Mouse (Mus musculus): ENCODE measurements at regions not wholly inside any gene's neighbourhood (a gene's known extent, or its start where the extent isn't known, plus 50 kb on each side); places are given as distances from the start of the nearest gene placed in this dataset.

DNA sequence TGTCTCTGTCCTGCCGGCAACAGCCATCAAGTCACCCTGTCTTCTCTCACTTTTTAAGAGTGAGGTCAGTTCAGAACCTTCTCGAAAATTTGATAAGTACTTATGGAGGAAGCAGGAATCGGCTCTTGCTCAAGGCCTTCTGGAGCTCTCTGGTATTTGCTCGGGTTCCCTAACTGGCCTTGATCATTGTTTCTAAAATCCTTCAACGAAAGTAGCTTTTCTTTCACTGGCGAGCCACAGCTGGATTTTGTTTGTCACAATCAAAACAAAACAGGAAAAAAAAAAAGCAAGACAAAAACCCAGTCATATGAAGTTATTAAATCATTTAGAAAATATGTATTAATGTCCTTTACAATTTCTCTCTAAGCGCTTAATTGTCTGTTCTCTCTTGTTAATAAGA, 156.6 kb upstream of the Tex13c2 start:
- ATAC-seq (ENCODE audit: low read depth), result no peak
- no peak for DNase-seq (ENCODE audit: low spot score)
- no peaks in the 10 kb centered on the region for H3K4me1 ChIP-seq (ENCODE audit: control insufficient read depth, insufficient read depth, low read length)
- no peaks in the 10 kb centered on the region for H3K27me3 ChIP-seq (replicated peaks; ENCODE audit: control insufficient read depth, insufficient read depth, low read length)
- no peak overlapping the region for H3K4me2 ChIP-seq (ENCODE audit: low read depth, low read length)
- no peaks in the 10 kb centered on the region for H3K9me3 ChIP-seq (ENCODE audit: control insufficient read depth, low read length)
- H3K36me3 ChIP-seq (ENCODE audit: control insufficient read depth, insufficient read depth, low read length), result no peaks in the 10 kb centered on the region
- no peak overlapping the region for H3K4me3 ChIP-seq (ENCODE audit: low read depth, low read length)
- H3K9ac ChIP-seq (ENCODE audit: low read depth, low read length), result no peak overlapping the region
- H3K27ac ChIP-seq (replicated peaks; ENCODE audit: low read depth, low read length), result no peak overlapping the region
- WGBS, result 67% methylated on average over 7 of the region's 7 CpGs

DNA sequence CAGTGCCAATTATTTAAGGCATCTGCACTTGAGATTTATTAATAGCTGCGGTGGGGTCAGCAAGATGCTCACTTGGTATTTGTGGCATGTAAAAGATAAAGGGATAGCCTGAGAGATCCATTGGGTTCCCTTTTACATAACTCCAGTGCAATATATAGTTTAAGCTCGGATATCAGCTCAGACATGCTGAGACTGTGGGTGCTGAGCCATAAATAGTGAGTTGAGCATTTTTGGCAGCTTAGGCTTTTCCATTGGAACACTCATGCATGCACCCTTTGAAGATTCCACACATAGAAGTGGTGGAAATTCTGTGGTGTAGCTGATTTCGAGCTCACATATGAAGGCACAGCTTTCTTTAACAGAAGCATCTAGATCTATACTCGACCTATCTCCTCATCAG, 155.9 kb upstream of the Tex13c2 start:
- no peak for ATAC-seq (ENCODE audit: low read depth)
- Histone ChIP-seq H3K4me3 (ENCODE audit: low read depth, low read length) (no peak overlapping the region), H3K27me3 (replicated peaks; ENCODE audit: control insufficient read depth, insufficient read depth, low read length) (no peaks in the 10 kb centered on the region), H3K36me3 (ENCODE audit: control insufficient read depth, insufficient read depth, low read length) (no peaks in the 10 kb centered on the region), H3K4me1 (ENCODE audit: control insufficient read depth, insufficient read depth, low read length) (no peaks in the 10 kb centered on the region), H3K9ac (ENCODE audit: low read depth, low read length) (no peak overlapping the region), H3K9me3 (ENCODE audit: control insufficient read depth, low read length) (no peaks in the 10 kb centered on the region), H3K4me2 (ENCODE audit: low read depth, low read length) (no peak overlapping the region), H3K27ac (replicated peaks; ENCODE audit: low read depth, low read length) (no peak overlapping the region)
- peak; percentile 18 for DNase-seq (ENCODE audit: low spot score)
- 69% methylated on average over 4 of the region's 4 CpGs for WGBS

DNA sequence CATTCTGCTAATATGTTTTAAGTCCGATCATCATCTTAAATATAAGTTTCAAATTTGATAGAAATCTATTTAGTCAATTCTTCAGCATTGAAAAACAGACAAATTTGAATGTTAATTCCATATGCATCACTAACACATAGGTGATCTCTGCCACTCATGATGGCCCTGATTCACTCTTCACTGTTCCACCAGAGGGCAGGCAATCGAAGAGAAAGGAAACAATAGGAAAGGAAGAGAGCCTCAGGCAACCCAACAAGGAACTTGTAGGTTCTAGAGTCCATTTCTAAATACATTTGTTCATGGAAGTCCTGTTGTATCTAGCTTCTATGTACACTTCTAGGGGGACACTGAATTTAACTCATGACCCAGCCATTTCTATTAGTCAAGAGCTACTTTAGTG, 154.7 kb upstream of the Tex13c2 start:
- no peaks in the 10 kb centered on the region for H3K4me1 ChIP-seq (ENCODE audit: control insufficient read depth, insufficient read depth, low read length)
- no peak overlapping the region for H3K9ac ChIP-seq (ENCODE audit: low read depth, low read length)
- H3K4me2 ChIP-seq (ENCODE audit: low read depth, low read length), result no peak overlapping the region
- no peaks in the 10 kb centered on the region for H3K36me3 ChIP-seq (ENCODE audit: control insufficient read depth, insufficient read depth, low read length)
- no peak for DNase-seq (ENCODE audit: low spot score)
- H3K27me3 ChIP-seq (replicated peaks; ENCODE audit: control insufficient read depth, insufficient read depth, low read length), result no peaks in the 10 kb centered on the region
- no peak for ATAC-seq (ENCODE audit: low read depth)
- H3K9me3 ChIP-seq (ENCODE audit: control insufficient read depth, low read length), result no peaks in the 10 kb centered on the region
- WGBS, result 83% methylated on average over 2 of the region's 2 CpGs
- no peak overlapping the region for H3K4me3 ChIP-seq (ENCODE audit: low read depth, low read length)
- no peak overlapping the region for H3K27ac ChIP-seq (replicated peaks; ENCODE audit: low read depth, low read length)

DNA sequence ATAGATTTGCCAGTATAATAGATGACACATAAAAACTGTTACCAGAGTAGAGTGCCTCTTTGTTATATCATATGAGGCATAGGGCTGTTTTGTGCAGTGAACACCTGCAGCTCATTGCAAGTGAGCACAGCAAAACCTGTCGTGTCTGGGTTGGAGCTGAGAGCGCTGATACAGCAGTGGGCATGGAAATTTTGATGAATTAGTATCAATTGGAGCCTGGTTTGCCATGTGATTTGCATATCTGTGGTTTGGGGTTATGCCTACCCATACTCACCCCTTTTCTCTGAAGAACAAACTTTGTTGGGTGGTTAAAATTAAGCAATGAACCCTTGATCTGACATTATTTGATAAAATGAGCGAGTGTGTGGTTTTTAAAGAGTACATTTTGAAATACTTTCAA, 152.7 kb upstream of the Tex13c2 start:
- Histone ChIP-seq H3K36me3 (ENCODE audit: control insufficient read depth, insufficient read depth, low read length) (no peaks in the 10 kb centered on the region), H3K4me3 (ENCODE audit: low read depth, low read length) (no peak overlapping the region), H3K27ac (replicated peaks; ENCODE audit: low read depth, low read length) (no peak overlapping the region), H3K4me2 (ENCODE audit: low read depth, low read length) (no peak overlapping the region), H3K9ac (ENCODE audit: low read depth, low read length) (no peak overlapping the region), H3K4me1 (ENCODE audit: control insufficient read depth, insufficient read depth, low read length) (no peaks in the 10 kb centered on the region), H3K27me3 (replicated peaks; ENCODE audit: control insufficient read depth, insufficient read depth, low read length) (no peaks in the 10 kb centered on the region), H3K9me3 (ENCODE audit: control insufficient read depth, low read length) (no peaks in the 10 kb centered on the region)
- no peak for DNase-seq (ENCODE audit: low spot score)
- no peak for ATAC-seq (ENCODE audit: low read depth)
- 79% methylated on average over 3 of the region's 3 CpGs for WGBS

DNA sequence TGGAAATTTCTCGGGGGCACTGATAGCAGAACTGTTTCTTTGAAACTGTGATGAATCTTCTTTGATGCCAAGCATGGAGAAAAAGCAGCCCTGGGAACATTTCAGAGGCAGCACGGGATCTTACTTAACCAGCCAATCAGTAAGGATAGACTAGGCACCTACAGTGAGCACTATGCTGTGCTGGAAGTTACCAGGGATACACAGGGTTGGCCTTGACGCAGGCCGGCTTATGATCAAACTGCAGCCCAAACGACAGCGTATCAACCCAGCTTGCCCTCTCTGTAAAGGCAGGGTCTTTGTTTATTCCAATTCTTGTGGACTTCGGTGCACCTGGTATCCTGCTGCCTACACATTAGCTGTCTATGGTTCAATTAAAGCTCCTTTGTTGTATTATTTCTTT, 147.1 kb upstream of the Tex13c2 start:
- Histone ChIP-seq H3K36me3 (ENCODE audit: control insufficient read depth, insufficient read depth, low read length) (no peaks in the 10 kb centered on the region), H3K4me2 (ENCODE audit: low read depth, low read length) (no peak overlapping the region), H3K9ac (ENCODE audit: low read depth, low read length) (no peak overlapping the region), H3K4me1 (ENCODE audit: control insufficient read depth, insufficient read depth, low read length) (0 out of 2 replicates have a peak, but pooled peaks cover 3% of the 10 kb centered on the region), H3K4me3 (ENCODE audit: low read depth, low read length) (no peak overlapping the region), H3K27ac (replicated peaks; ENCODE audit: low read depth, low read length) (no peak overlapping the region), H3K9me3 (ENCODE audit: control insufficient read depth, low read length) (no peaks in the 10 kb centered on the region), H3K27me3 (replicated peaks; ENCODE audit: control insufficient read depth, insufficient read depth, low read length) (no peaks in the 10 kb centered on the region)
- WGBS, result 47% methylated on average over 7 of the region's 7 CpGs
- no peak for DNase-seq (ENCODE audit: low spot score)
- no peak for ATAC-seq (ENCODE audit: low read depth)

DNA sequence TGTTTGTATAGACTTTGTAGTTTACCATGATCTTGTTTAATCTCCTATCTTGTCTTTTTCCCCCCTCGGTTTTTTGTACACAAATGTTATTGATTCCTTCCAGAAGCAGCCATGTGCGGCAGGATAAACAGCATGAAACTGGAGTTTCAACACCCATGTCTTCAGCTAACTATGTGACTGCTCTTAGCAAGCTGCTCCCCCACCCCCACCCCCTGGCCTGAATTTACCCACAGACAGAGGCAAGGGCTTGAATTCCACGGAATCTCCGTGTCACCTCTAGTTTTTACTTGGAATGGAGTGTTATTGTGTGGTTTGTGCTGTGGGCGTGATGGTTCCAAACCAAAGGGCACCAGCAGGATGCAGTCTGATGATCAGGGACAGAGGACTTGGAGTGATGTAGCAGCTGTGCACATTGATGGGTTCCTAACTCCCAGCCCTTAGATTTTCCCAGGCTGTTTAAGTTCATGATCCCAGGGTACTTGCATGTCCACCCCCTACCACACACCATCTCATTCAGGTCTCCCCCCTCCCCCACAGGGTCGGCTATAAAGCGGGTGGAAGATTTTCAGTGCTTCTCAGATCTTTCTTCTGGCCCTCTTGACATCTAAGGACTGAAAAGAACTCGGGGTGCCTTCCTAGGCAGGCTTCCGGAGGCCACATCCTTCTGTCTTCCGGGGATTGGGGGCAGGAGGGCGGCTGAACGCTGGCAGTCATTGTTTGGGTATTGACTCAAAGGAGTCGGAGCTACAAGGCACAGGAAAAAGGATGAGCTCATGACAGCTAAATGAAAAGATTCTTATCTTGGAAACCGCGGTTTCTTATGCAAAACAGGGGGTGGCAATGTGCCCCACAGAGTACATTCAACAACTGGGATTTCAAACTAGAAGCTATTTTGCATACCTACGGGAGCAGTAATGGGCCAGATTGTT, 146.3 kb upstream of the Tex13c2 start:
- WGBS, result 22% methylated on average over 16 of the region's 16 CpGs
- DNase-seq (ENCODE audit: low spot score), result peak; percentile 12
- ATAC-seq (ENCODE audit: low read depth), result no peak
- Histone ChIP-seq H3K9ac (ENCODE audit: low read depth, low read length) (no peak overlapping the region), H3K36me3 (ENCODE audit: control insufficient read depth, insufficient read depth, low read length) (no peaks in the 10 kb centered on the region), H3K9me3 (ENCODE audit: control insufficient read depth, low read length) (no peaks in the 10 kb centered on the region), H3K4me3 (ENCODE audit: low read depth, low read length) (no peak overlapping the region), H3K27me3 (replicated peaks; ENCODE audit: control insufficient read depth, insufficient read depth, low read length) (no peaks in the 10 kb centered on the region), H3K4me2 (ENCODE audit: low read depth, low read length) (0 out of 2 replicates have a peak overlapping the region, but pooled peaks have one; percentile 10), H3K4me1 (ENCODE audit: control insufficient read depth, insufficient read depth, low read length) (0 out of 2 replicates have a peak, but pooled peaks cover 3% of the 10 kb centered on the region), H3K27ac (replicated peaks; ENCODE audit: low read depth, low read length) (no peak overlapping the region)

DNA sequence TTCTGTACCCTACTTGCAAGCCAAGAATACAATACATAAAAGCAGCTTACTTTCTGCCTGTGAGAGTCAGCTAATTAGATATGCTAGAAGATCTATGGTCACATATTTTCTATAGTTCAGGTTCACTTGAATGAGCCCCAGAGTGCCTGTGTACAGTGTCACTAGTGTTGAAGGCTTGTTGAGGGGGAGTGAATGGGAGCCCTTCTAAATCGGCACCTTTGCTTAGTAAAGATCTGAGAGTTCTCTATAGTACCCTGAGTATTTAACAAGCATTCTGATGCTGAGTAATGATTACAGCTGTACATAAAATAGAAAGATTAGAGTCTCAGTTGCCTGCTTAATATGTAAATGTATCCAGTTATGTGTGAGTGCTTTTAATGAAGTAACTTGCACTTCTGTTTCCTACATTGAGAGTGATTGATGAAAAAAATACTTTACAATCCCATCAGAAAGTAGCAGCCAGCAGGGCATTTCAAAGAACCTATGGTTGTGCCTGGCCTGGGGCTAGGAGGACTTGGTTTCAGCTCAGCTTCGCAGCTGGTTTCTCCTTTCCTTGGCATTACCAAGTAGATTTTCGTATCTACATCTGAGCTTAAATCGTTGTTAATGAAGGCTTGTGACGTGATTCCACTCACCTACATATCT, 136.8 kb upstream of the Tex13c2 start:
- H3K27me3 ChIP-seq (replicated peaks; ENCODE audit: control insufficient read depth, insufficient read depth, low read length), result no peaks in the 10 kb centered on the region
- H3K4me1 ChIP-seq (ENCODE audit: control insufficient read depth, insufficient read depth, low read length), result no peaks in the 10 kb centered on the region
- DNase-seq (ENCODE audit: low spot score) (no peak), ATAC-seq (ENCODE audit: low read depth) (no peak)
- H3K4me2 ChIP-seq (ENCODE audit: low read depth, low read length), result no peak overlapping the region
- WGBS, result 74% methylated on average over 5 of the region's 5 CpGs
- no peak overlapping the region for H3K4me3 ChIP-seq (ENCODE audit: low read depth, low read length)
- no peaks in the 10 kb centered on the region for H3K36me3 ChIP-seq (ENCODE audit: control insufficient read depth, insufficient read depth, low read length)
- no peak overlapping the region for H3K9ac ChIP-seq (ENCODE audit: low read depth, low read length)
- H3K27ac ChIP-seq (replicated peaks; ENCODE audit: low read depth, low read length), result no peak overlapping the region
- no peaks in the 10 kb centered on the region for H3K9me3 ChIP-seq (ENCODE audit: control insufficient read depth, low read length)

DNA sequence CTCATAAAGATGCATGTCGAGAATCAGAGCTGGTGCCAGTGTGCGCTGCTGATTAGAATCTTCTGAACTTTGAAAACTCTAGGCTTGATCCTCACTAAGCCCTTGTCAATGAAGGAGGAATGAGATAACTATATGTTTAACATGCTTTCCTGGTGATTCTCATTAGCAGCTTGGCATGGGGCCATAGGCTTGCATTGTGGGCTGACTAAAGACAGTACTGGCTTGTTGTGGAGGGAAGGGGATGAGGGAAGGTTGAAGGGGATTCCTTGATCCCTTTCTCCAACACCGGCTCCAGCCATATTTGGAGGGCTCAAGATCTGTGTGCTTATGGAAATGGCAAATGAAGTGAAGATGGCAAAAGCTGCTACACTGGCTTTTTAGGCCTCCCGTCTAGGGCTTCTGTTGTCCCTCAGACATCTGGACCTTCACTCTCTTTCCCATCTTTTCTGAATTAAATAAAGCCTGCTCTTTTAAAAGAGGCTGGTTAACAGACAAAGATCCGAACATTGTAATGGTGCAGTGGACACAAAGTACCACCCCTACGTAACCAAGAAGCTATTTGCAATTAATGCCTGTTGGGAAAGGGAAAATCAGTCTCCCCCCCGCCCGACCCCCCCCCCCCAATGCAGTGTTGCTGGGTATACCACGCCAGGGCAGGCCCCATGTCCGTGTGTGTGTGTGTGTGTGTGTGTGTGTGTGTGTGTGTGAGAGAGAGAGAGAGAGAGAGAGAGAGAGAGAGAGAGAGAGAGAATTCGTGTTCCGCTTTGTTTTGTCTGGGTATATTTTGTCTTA, 129.9 kb upstream of the Tex13c2 start:
- H3K9ac ChIP-seq (ENCODE audit: low read depth, low read length), result no peak overlapping the region
- no peak overlapping the region; the same call in 1 of the 2 replicates for H3K27ac ChIP-seq (replicated peaks; ENCODE audit: low read depth, low read length)
- H3K36me3 ChIP-seq (ENCODE audit: control insufficient read depth, insufficient read depth, low read length), result no peaks in the 10 kb centered on the region
- H3K9me3 ChIP-seq (ENCODE audit: control insufficient read depth, low read length), result no peaks in the 10 kb centered on the region
- 52% methylated on average over 8 of the region's 12 CpGs for WGBS
- H3K27me3 ChIP-seq (replicated peaks; ENCODE audit: control insufficient read depth, insufficient read depth, low read length), result no peaks in the 10 kb centered on the region
- ATAC-seq (ENCODE audit: low read depth), result peak; percentile 31; the same call in 1 of the 2 replicates
- no peaks in the 10 kb centered on the region for H3K4me1 ChIP-seq (ENCODE audit: control insufficient read depth, insufficient read depth, low read length)
- peak; percentile 48 for DNase-seq (ENCODE audit: low spot score)
- peak overlapping the region; percentile 31 for H3K4me3 ChIP-seq (ENCODE audit: low read depth, low read length)
- peak overlapping the region; percentile 48 for H3K4me2 ChIP-seq (ENCODE audit: low read depth, low read length)

Measured in embryonic facial prominence, embryonic 14.5 days (tissue).